Mouse (Mus musculus): ENCODE measurements around the gene Syt12.

GRCm38 (mm10) chr19:4495814-4496213 is 18.6 kb upstream of the Syt12 start:
- TF ChIP-seq POLR2A (IDR thresholded peaks at IDR 0.05; ENCODE audit: insufficient read depth, low read depth, low read length) (no peak), CTCF (IDR thresholded peaks at IDR 0.05; ENCODE audit: insufficient read depth, low read depth, low read length) (no peak)
